Mouse (Mus musculus): ENCODE results near the gene Gpx4. TPM values are rescaled to one million over a fixed set of nuclear protein-coding genes. Genes with fewer than 3 reads are reported as not detected.
A peak's percentile ranks its signal among the peaks of the same experiment; 100 is the strongest.

Gpx4 gene
- polyA plus RNA-seq, 1 experiment, result 598 TPM

DNA sequence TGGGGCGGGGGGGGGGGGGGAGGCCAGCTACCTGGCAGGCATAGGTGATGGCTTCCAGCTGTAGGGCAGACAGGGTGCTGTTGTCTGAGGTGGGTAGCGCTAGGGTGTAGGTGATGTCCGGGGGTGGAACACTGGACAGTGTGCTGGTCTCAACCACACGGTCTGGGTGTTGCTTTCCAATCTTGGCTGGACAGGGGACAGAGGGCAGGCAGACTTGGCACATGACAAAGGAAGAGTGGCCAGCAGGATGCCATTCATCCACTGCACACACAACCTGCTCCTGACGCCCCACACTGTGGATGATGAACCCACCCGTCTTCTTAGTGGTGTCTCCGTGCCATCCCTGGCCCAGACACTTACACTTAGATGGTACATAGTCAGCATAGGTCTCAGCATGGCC lies 22.3 kb downstream of the Gpx4 start:
- Histone ChIP-seq H3K4me3 (ENCODE audit: control insufficient read depth, insufficient read depth, low read length) (no peak overlapping the region), H3K36me3 (ENCODE audit: control insufficient read depth, insufficient read depth, low read length) (peaks cover 3% of the 10 kb centered on the region), H3K27ac (ENCODE audit: control insufficient read depth, insufficient read depth, low read length) (no peak overlapping the region), H3K27me3 (ENCODE audit: control insufficient read depth, insufficient read depth, low read length) (no peaks in the 10 kb centered on the region), H3K4me1 (replicated peaks; ENCODE audit: control insufficient read depth, insufficient read depth, low read length) (no peaks in the 10 kb centered on the region)
- DNase-seq, result no peak
- 96% methylated on average over 6 of the region's 7 CpGs for WGBS
- no peak for TF ChIP-seq CTCF (IDR thresholded peaks at IDR 0.05; ENCODE audit: borderline replicate concordance, control insufficient read depth, extremely low read depth, insufficient read depth, low read length, poor library complexity)
- TF ChIP-seq POLR2A (IDR thresholded peaks at IDR 0.05; ENCODE audit: control insufficient read depth, extremely low read depth, insufficient read depth, low read length, poor library complexity), result no peak

DNA sequence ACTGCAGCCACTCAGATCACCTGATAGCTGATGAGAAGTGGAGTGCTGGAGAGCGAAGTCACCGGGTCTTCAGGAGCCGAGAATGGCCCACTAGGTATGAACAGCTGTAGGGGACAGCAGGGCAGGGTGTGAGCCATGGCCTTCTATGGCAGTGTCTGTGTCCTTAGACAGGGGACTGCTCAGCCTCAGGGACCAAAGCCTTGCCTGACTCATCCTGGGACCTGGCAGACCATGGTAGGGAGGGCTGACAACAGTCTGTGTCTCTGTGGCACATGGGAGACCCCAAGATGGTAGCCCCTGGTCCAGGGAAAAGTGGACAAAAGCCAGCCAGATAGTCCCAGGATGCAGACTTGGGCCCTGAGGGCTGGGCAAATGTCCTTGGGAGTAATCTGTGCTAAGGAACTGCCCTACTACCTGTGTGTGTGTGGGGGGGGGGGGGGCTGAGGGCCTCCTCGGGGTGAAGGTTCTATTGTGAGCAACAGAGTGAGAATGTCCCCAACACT lies 23.0 kb downstream of the Gpx4 start:
- no peaks in the 10 kb centered on the region for H3K27me3 ChIP-seq (ENCODE audit: control insufficient read depth, insufficient read depth, low read length)
- H3K27ac ChIP-seq (ENCODE audit: control insufficient read depth, insufficient read depth, low read length), result no peak overlapping the region
- 90% methylated on average over 4 of the region's 4 CpGs for WGBS
- H3K4me1 ChIP-seq (replicated peaks; ENCODE audit: control insufficient read depth, insufficient read depth, low read length), result peaks cover 5% of the 10 kb centered on the region
- H3K36me3 ChIP-seq (ENCODE audit: control insufficient read depth, insufficient read depth, low read length), result peaks cover 3% of the 10 kb centered on the region; the same call in 1 of the 2 replicates
- H3K4me3 ChIP-seq (ENCODE audit: control insufficient read depth, insufficient read depth, low read length), result no peak overlapping the region
- DNase-seq, result no peak
- TF ChIP-seq POLR2A (IDR thresholded peaks at IDR 0.05; ENCODE audit: control insufficient read depth, extremely low read depth, insufficient read depth, low read length, poor library complexity), result no peak
- no peak for TF ChIP-seq CTCF (IDR thresholded peaks at IDR 0.05; ENCODE audit: borderline replicate concordance, control insufficient read depth, extremely low read depth, insufficient read depth, low read length, poor library complexity)

DNA sequence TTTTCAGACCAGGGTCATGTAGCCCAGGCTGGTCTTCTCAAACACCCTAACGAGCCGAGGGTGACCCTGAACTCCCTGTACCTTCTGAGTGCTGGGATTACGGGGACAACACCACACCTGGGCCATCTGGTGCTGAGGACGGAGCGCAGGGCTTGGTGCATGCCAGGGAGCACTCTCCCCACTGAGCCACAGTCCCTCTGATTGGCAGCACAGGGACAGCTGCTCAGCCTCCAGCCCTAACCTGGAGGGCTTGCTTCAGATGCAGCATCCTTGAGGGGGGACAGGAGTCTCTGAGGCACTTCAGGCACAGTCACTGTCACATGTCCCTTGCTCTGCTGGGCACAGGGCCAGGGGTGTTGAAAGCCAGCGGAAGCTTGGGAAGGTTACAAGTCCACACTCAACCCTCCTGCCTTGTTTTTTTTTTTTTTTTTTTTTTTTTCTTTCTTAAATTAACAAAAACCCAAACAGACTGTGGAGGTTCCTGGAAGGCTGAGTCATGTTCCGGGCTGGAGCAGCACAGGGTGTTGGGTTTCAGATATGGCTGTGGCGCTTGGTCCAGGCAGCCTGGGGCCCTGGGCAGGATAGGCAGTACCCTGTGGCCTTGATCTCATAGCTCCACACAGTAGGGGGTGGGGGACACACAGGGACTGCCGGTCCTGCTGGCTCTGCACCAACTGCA lies 24.0 kb downstream of the Gpx4 start:
- H3K4me1 ChIP-seq (replicated peaks; ENCODE audit: control insufficient read depth, insufficient read depth, low read length), result peaks cover 12% of the 10 kb centered on the region
- no peak for DNase-seq
- no peaks in the 10 kb centered on the region for H3K27me3 ChIP-seq (ENCODE audit: control insufficient read depth, insufficient read depth, low read length)
- no peak overlapping the region for H3K4me3 ChIP-seq (ENCODE audit: control insufficient read depth, insufficient read depth, low read length)
- no peak overlapping the region for H3K27ac ChIP-seq (ENCODE audit: control insufficient read depth, insufficient read depth, low read length)
- H3K36me3 ChIP-seq (ENCODE audit: control insufficient read depth, insufficient read depth, low read length), result peaks cover 3% of the 10 kb centered on the region; the same call in 1 of the 2 replicates
- 72% methylated on average over 9 of the region's 9 CpGs for WGBS
- TF ChIP-seq POLR2A (IDR thresholded peaks at IDR 0.05; ENCODE audit: control insufficient read depth, extremely low read depth, insufficient read depth, low read length, poor library complexity) (no peak), CTCF (IDR thresholded peaks at IDR 0.05; ENCODE audit: borderline replicate concordance, control insufficient read depth, extremely low read depth, insufficient read depth, low read length, poor library complexity) (no peak)

DNA sequence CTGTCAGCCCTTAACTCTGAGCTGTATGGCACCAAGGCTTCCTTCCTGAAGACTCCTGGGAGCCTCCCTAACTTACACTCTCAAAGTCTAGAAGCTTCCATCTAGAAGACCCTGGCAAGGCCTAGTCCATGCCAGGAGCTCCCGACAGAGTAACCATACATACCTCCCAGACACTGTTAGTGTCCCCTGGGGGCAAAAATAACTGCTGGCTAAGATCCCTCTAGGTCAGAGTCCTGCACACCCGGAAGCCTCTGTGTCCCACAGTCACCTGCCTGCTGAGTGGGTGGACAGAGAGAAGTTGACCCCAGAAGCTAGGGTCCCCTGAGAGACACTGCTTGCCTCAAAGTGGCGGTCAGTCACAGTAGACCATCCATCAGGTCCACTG lies 24.5 kb downstream of the Gpx4 start:
- H3K27ac ChIP-seq (ENCODE audit: control insufficient read depth, insufficient read depth, low read length), result no peak overlapping the region
- H3K36me3 ChIP-seq (ENCODE audit: control insufficient read depth, insufficient read depth, low read length), result peaks cover 3% of the 10 kb centered on the region; the same call in 1 of the 2 replicates
- no peak overlapping the region for H3K4me3 ChIP-seq (ENCODE audit: control insufficient read depth, insufficient read depth, low read length)
- peaks cover 13% of the 10 kb centered on the region for H3K4me1 ChIP-seq (replicated peaks; ENCODE audit: control insufficient read depth, insufficient read depth, low read length)
- WGBS, result 71% methylated on average over 3 of the region's 3 CpGs
- H3K27me3 ChIP-seq (ENCODE audit: control insufficient read depth, insufficient read depth, low read length), result no peaks in the 10 kb centered on the region
- TF ChIP-seq POLR2A (IDR thresholded peaks at IDR 0.05; ENCODE audit: control insufficient read depth, extremely low read depth, insufficient read depth, low read length, poor library complexity), result no peak
- TF ChIP-seq CTCF (IDR thresholded peaks at IDR 0.05; ENCODE audit: borderline replicate concordance, control insufficient read depth, extremely low read depth, insufficient read depth, low read length, poor library complexity), result no peak
- no peak for DNase-seq

DNA sequence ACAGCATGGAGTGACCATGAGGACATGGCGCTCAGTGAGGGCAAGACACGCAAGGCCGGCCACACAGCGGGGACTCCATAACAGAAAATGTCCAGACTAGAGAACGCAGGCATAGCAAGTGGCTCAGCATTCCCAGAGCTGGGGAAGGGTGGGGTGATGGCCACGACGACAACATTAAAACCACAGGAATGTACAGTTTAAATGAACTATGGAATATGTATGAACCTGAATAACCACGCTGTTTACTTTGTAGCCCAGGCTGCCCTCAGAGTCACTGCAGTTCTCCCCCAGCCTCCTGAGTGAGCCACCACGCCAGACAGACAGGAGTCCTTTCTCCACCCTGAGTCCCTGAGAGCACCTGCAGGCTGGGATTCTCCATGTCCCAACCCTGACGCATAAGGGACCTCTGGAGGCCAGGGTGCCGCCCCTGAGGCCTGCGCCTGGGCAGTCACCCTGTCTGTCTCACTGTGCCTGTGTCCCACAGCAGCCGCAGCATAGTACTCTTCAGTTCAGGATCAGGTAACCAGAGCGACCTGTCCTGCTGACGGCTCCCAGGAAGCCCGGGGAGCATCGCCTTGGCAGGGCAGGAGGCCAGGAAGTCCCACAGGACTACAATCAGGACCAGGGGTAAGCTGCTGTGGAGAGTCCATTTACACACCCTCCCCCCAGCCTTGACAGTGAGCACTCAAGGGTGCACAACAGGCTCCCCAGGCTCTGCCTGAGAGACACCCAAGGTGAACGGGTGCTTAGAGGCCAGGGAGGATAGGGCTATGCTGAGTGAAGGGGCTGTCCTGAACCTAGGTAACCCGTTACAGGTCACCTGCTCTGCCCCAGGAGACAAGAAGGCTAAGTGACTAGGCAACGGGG lies 25.9 kb downstream of the Gpx4 start:
- H3K4me3 ChIP-seq (ENCODE audit: control insufficient read depth, insufficient read depth, low read length), result no peak overlapping the region
- H3K4me1 ChIP-seq (replicated peaks; ENCODE audit: control insufficient read depth, insufficient read depth, low read length), result peaks cover 13% of the 10 kb centered on the region
- no peak for TF ChIP-seq POLR2A (IDR thresholded peaks at IDR 0.05; ENCODE audit: control insufficient read depth, extremely low read depth, insufficient read depth, low read length, poor library complexity)
- TF ChIP-seq CTCF (IDR thresholded peaks at IDR 0.05; ENCODE audit: borderline replicate concordance, control insufficient read depth, extremely low read depth, insufficient read depth, low read length, poor library complexity), result no peak
- 93% methylated on average over 20 of the region's 20 CpGs for WGBS
- H3K27ac ChIP-seq (ENCODE audit: control insufficient read depth, insufficient read depth, low read length), result no peak overlapping the region
- no peaks in the 10 kb centered on the region for H3K36me3 ChIP-seq (ENCODE audit: control insufficient read depth, insufficient read depth, low read length)
- no peaks in the 10 kb centered on the region for H3K27me3 ChIP-seq (ENCODE audit: control insufficient read depth, insufficient read depth, low read length)
- DNase-seq, result no peak

DNA sequence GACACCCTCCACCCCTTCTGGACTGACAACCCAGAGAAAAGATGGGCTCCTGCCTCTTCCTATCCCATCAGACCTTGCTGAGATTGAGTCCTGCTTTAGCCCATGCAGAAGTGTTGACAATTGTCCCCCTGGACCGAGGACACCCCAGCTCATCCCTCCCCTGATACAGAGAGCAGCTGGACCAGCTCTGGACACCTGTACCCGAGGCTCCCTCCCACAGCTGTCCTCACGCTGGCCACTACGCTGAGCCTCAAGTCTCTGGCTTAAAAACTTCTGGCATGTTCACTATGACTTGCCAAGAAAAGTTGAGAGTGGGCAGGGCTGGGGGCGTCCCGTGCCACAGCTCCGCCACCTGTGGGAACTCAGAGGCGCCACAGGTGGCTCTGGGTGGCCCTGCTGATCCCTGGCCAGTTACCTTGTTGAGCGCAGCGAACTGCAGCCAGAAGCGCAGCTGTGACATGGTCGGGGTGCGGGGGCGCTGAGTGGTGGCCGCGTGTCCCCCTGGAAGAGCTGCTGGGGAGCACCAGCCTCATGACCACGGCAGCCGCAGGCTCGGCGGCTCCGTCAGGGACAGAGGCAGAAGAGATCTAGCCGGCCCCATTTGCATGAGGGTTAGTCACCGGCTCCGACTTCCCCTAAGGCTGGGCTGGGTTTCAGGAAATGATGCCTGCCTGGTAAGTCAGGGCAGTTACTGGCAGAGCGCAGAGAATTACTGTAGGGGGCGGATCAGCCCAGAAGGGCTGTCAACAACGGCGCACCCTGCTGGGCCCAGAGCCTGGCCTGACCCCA lies 28.0 kb downstream of the Gpx4 start:
- TF ChIP-seq POLR2A (IDR thresholded peaks at IDR 0.05; ENCODE audit: control insufficient read depth, extremely low read depth, insufficient read depth, low read length, poor library complexity) (0 out of 2 replicates have a peak, but pooled peaks have one; percentile 24), CTCF (IDR thresholded peaks at IDR 0.05; ENCODE audit: borderline replicate concordance, control insufficient read depth, extremely low read depth, insufficient read depth, low read length, poor library complexity) (peak; percentile 67; the same call in 1 of the 2 replicates)
- peak; percentile 77 for DNase-seq
- peaks cover 13% of the 10 kb centered on the region for H3K4me1 ChIP-seq (replicated peaks; ENCODE audit: control insufficient read depth, insufficient read depth, low read length)

More for the DNA sequence above, 28.0 kb downstream of the Gpx4 start:
- Histone ChIP-seq H3K36me3 (ENCODE audit: control insufficient read depth, insufficient read depth, low read length) (peaks cover 4% of the 10 kb centered on the region), H3K27ac (ENCODE audit: control insufficient read depth, insufficient read depth, low read length) (peak overlapping the region; percentile 4), H3K27me3 (ENCODE audit: control insufficient read depth, insufficient read depth, low read length) (no peaks in the 10 kb centered on the region), H3K4me3 (ENCODE audit: control insufficient read depth, insufficient read depth, low read length) (peak overlapping the region; percentile 39)
- WGBS, result 5% methylated on average over 28 of the region's 28 CpGs
